Mouse (Mus musculus) retina, postnatal 1 day (tissue): Measurements from ENCODE around the gene Vps9d1.
"Not testable (repeated sequence)": the region's sequence is repeated elsewhere in the genome, so short reads cannot be mapped to it uniquely, and the experiment has no call there.

Experiments
- DNase-seq: peaks from one replicate; pipeline ENCODE4 v3.0.0-alpha.2; 2012

Gene Vps9d1

DNA sequence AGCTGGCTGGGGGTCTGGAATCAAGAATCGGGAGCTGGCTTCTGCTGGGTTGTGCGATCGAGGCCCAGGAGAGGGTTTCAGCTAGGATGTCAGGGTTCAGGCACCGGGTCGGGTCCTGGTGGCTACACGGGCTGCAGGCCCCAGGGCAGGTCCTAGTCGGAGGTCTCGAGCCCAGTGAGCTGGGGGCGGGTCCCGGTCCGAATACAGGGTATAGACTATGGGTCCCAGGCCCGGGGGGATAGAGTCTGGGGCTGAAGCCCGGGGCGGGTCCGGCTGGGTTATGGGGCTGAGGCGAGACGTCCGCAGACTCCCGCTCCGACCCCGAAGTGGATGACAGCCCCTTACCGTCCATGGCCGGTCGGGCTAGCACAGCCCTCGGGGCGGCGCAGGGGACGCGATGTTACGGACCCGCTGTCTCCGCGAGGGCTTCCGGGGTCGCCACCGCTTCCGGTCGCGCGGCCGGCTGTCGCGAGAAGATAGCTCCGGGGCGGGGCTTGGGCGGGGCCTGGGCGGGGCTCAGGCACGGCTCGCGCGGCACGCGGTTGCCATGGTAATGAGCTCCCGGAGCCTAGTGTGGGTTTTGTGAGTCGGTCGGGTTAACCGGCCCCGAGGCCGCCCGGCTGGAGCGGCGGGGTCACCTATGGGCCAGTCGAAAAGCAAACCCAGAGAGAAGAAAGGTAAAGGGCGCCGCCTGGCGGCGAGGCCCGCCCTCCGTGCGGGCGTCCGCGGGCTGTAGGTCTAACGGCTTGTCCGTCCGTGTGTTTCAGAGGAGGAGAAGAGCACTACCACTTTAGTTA lies 41.6 kb downstream of the Vps9d1 start, which contains the start of the genes Chmp1a and Spata33:
Gene Chmp1a (minus strand): TSS at position 443 of the 797 bp plus-strand sequence.
Gene Spata33 (plus strand): TSS at position 512 of the 797 bp plus-strand sequence.
- DNase-seq = peak; percentile 97

DNA sequence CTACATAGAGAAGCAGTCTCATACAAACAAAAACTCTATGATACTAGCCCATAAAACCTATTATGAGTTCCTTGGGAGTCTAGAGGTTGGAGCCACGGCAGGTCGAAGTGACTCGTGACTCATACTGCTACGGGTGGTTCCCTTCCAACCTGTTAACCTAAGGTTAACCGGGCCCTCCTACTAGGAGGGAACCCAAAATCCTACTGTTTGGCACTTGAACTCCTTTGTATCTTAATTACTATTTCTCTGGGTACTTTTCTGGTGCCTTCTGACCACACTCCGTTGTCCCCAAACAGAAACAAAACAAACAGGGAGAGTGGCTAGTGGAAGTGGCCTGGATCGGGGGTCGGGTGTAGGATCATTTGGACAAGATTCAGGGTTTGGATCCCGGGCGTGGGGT lies 42.3 kb downstream of the Vps9d1 start:
- no peak for DNase-seq

DNA sequence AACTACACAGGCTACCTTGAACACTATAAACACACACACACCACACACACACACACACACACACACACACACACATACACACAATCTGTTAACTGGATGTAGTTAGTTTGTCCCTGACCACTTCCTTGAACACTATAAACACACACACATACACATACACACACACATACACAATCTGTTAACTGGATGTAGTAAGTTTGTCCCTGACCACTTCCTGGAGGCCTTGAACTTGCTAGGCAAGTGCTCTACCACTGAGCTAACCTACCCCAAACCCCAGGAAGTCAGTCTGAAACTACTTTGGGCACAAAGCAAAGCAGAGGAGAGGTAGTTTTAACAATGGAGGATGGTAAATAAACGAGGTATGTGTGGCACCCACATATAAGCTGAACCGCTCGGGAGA lies 50.6 kb downstream of the Vps9d1 start:
- no peak for DNase-seq

DNA sequence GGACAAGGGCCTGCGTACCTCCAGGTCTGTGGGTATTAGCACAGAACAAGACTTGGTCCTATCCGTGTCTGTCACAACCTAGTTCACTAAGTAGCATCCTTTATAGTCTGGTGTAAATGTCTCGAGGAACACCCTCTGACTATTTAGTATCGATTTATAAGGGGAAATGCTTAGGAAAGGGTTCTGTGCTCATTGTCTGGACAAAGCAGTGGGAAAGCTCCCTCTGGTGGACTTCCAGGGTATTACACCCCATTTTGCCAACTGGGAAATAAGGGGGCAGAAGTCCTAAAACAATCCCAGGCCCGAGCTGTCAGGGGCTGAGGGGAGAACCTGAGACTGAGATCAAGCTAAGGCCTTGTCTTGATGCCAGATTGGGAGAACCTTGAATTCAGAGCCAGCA lies 51.9 kb downstream of the Vps9d1 start:
- DNase-seq = peak; percentile 88

GRCm38 (mm10) chr8:123199864-123200263 lies 54.3 kb downstream of the Vps9d1 start:
- DNase-seq = no peak

GRCm38 (mm10) chr8:123197016-123197415 lies 57.1 kb downstream of the Vps9d1 start:
- DNase-seq = not testable (repeated sequence)

- no peak for DNase-seq
These were observed 60.4 kb downstream of the Vps9d1 start for GRCm38 (mm10) chr8:123193771-123194170.
